Mouse (Mus musculus) T-helper 2 cell (primary cell): ENCODE results near the gene Cul9.
"Not testable (repeated sequence)": the region's sequence is repeated elsewhere in the genome, so short reads cannot be mapped to it uniquely, and the experiment has no call there.

ENCODE experiments used
- in situ Hi-C: fragments of 300-600 bp; cut with MboI, MseI; formaldehyde crosslinking; loops from one replicate; pipeline ENCODE4 v1.15.1; 2025; ENCODE audit warnings: high pct_unique_total_duplicates

The Cul9 gene

GRCm38 (mm10) chr17:46545813-46546564 is at the start of gene Cul9:
Cul9 (minus strand) TSS chr17:46546388.
- in situ Hi-C loops: loop anchor here (10.0 kb wide), 1 partner anchor 61 kb away; the partner anchor contains the start of gene Ttbk1

GRCm38 (mm10) chr17:46595336-46595735 is 49.1 kb upstream of the Cul9 start:
- in situ Hi-C loops: no loop called here

GRCm38 (mm10) chr17:46594606-46595005 is 48.4 kb upstream of the Cul9 start:
- in situ Hi-C loops: no loop called here

DNA sequence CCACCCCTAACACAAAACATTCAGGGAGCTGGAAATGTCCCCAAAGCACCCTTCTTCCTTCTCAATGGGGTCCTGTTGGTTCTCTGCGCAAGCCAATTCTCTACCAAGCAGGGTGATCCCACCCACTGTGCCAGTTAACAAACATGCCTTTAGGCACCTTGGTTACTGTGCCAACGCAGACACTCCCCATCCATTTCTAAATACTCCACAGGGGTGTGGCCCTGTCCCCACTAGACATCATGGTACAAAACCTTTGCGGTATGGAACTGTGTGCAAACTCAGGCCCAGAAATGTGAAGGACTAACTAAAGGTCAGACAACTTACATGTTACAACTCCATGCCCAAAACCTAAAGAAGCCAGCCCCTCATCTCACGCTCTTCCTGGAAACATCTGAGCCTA is 46.9 kb upstream of the Cul9 start:
- in situ Hi-C loops: no loop called here

DNA sequence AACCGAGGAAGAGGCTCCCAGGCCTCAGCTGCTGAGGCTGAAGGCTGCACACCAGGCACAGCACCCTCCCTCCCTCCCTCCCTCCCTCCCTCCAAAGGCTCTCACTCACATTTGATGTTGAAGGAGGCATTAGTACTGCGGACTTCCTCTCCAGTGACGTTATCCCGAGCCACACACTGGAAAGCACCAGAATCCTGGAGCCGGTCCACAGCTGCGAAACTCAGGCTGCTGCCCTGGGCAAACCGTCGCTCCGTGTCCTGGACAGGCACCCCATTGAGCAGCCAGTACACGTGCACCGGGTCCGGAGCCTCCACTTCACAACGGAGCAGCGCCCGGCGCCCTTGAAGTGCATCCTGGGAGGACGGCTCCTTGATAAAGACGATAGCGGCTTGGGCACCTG is 45.2 kb upstream of the Cul9 start:
- in situ Hi-C loops: no loop called here

DNA sequence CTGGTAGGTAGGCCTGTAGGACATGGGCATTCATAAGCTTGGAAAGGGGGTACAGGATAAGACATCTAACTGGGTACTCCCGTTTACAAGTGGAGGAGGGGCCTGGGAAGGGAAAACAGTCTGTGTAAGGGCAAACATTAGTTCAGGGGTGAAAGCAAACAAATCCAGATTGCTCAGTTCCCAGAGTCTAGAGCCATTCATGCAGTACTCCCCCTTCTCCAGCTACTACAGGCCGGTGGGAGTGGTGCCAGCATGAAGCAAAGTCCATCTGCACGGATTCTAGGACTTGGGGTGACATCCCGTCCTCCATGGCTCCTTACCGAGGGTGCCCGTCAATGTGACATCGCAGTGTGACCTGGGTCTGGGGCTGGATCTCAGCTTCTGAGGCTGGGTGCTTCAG is 44.3 kb upstream of the Cul9 start:
- in situ Hi-C loops: no loop called here

DNA sequence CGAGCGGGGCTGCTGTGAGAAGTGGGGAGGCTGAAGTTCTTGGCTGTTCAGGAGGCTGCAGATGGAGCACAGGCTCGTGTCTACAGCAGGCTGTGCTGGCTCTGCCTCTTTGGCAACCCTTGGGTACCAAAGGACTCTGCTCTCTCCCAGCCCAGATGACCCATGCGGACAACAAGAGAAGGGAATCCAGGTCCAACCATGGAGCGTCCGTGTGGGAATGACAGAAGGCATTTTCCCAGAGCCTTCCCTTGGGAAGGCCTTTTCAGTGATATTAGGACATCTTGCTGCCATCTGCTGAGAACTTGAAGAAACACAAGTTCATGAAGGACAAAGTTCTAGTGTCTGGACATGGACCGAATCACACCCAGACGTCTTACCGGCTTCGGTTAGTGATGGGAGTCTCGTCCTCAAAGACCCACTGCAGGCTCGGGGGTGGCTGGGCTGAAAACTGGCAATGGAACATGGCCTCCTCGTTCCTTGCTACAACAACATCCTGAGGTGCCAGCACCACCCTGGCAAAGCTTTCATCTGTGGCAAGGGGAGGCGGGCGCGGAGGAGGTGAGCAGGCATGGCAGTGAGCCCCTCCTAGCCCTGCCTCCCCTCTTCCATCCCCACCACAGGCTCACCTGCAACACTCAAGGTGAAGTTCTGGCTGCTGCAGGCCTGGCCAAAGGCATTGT is 43.6 kb upstream of the Cul9 start:
- in situ Hi-C loops: no loop called here

DNA sequence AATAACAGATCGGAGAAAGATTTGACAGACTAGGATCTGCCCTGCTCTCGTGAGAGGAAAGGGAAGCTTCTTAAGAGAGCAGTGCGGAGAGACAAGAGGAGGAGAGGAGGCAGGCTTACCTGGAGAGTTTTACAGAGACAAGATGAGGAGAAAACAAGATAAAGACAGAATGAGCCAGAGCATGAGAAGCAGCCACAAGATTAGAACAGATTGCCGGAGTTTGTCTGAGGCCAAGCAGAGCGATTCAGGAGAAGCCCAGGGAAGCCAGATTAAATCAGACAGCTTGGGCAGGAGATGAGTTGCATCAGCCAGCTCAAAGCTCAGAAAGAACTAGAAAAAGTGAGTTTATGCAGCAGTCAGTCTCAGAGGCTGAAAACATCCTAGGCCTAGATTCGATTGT is 42.7 kb upstream of the Cul9 start:
- in situ Hi-C loops: no loop called here

DNA sequence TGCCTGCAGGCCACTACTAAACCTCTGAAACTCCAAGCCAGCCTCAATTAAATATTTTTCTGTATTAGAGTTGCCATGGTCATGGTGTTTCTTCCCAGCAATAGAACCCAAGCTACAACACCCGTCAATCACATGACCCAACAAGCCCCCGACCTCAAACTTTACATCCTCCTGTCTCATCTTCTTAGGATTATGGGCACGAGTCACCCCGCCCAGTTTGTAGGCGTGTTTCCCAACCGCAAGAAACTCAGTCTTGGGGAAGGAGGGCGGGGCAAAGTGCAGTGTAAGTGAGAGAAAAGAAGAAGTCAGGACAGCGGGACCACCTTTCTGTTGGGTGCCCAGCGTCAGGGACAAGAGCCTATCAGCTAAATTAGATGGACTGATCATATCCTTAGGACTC is 42.0 kb upstream of the Cul9 start:
- in situ Hi-C loops: no loop called here

DNA sequence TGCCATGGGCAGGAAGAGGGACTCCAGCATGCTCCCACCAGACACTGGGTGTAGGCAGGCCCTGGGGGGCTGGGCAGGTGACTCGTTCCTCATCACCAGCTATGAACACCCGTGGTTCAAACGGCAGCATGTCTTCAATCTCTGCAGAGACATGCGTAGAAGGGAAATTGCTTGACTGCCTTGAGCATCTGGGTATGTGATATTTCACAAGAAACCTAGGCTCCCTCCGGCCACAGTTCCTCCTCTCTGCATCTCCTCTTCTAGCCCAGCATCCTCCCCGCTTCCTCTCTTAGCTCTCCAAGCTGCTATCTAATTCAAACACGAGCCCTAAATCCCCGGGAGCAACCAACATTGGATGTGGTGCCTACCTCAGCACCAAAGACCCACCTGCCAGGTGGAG is 40.1 kb upstream of the Cul9 start:
- in situ Hi-C loops: no loop called here

DNA sequence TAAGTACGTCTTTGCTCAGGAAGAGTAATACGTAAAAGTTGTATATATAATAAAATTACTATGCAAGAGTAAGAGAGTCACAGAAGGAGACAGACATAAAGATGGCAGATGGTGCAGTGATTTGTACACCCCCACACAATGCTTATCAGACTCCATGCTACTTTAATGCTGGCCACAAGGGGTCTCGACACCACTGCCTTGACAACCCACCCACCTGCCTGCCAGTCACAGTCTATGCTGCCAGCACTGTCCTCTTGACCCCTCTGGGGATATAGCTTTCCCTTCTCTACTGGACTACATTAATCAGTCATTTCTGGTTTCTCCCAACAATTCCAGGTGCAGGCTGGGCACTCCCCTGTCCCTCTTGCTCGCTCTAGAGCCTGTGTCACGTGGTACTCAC is 32.5 kb upstream of the Cul9 start:
- in situ Hi-C loops: no loop called here

DNA sequence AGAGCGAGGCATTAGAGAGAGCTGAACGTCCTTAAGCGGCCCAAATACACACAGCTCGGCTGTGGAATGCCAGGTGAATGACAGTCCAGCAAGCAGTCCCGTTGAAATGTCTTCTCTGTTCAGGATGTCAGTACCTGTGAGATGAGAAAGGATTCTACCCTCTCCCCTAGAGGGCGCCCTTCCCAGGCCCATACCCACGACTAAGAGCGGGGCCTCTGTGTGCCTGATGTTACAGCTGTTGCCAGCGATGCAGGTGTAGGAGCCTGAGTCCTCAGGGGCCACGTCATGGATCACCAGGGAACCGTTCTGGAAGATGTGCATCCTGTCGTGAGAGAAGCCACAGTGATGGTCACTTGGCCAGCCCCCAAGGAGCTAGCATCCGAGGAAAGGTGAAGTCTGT is 29.9 kb upstream of the Cul9 start:
- in situ Hi-C loops: no loop called here

DNA sequence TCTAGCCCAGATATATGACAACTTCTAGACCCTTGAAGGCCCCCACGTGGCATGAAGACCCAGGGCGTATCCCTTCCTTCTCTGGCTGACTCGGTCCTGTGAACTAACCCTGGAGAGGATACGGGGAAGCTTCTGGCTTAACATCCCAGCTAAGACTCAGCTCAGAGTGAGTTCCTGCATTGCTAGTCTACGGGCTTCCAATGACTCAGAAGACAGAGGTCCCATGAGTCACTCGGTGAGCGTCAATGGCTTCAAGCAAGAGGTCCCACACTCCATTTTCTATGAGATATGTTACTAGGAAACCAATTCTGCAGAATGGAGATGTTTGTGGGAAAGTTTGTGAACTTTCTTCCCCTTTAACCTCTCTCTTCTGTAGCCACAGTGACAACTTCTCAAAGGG is 28.3 kb upstream of the Cul9 start:
- in situ Hi-C loops: no loop called here

GRCm38 (mm10) chr17:46571005-46571404 is 24.8 kb upstream of the Cul9 start:
- in situ Hi-C loops: no loop called here

DNA sequence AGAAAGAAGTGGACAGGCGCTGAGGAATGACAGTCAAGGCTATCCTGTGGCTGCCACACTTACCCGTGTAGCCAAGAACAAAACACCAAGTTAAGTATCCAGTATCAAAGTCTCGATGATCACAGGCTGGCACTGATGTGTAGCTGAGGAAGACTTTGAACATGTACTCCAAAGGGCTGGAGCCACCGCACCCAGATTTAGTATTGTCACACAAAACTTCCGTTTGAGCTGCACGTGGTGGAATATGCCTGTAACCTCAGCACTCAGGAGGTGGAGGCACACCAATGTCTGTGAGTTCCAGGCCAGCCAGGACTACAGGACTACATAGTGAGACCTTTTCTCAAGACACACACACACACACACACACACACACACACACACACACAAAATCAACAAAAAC is 13.0 kb upstream of the Cul9 start:
- in situ Hi-C loops: no loop called here

DNA sequence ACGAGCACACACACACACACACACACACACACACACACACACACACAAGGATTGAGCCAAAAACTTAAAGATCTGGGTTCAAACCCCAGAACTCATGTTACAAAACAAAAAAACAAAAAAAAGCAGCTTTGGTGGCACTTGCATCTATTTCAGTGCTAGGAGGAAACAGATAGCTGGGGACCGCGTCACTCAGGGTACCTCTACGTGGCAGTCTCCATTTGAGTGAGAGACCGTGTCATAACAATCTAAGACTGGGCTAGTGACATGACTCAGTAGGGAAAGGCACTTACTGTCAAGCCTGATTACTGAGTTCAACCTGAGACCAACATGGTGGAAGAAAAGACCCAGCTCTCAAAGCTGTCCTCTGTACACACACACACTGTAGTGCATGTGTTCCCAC is 12.0 kb upstream of the Cul9 start:
- in situ Hi-C loops: no loop called here

DNA sequence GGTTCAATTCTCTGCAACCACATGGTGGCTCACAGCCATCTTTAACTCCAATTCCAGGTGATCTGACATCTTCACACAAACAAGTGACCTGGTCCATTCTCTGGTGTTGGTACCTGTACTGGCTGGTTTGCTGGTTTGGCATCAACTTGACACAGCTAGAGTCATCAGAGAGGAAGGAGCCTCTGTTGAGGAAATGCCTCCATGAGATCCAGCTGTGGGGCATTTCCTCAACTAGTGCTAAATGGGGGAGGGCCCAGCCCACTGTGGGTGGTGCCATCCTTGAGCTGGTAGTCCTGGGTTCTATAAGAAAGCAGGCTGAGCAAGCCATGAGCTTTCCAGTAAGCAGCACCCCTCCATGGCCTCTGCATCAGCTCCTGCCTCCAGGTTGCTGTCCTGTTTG is 11.1 kb upstream of the Cul9 start:
- in situ Hi-C loops: not testable (repeated sequence)

DNA sequence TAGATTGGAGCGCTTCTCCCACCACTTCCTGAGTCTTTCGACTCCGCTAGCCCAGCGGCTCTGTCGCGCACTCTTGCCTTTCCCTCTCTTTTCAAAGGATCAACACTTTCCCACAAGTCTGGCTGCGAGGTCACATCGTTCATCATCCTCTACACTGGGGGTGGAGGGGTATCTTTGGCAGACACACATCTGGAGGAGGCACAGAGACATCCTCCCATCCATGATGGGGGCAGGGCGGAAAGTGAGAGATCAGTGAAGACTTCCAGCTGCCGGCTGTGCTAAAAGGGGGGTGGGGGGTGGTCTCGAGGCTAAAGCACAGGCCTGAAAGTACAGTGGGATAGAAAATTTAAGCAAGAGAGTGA is 10.4 kb upstream of the Cul9 start:
- in situ Hi-C loops: no loop called here

DNA sequence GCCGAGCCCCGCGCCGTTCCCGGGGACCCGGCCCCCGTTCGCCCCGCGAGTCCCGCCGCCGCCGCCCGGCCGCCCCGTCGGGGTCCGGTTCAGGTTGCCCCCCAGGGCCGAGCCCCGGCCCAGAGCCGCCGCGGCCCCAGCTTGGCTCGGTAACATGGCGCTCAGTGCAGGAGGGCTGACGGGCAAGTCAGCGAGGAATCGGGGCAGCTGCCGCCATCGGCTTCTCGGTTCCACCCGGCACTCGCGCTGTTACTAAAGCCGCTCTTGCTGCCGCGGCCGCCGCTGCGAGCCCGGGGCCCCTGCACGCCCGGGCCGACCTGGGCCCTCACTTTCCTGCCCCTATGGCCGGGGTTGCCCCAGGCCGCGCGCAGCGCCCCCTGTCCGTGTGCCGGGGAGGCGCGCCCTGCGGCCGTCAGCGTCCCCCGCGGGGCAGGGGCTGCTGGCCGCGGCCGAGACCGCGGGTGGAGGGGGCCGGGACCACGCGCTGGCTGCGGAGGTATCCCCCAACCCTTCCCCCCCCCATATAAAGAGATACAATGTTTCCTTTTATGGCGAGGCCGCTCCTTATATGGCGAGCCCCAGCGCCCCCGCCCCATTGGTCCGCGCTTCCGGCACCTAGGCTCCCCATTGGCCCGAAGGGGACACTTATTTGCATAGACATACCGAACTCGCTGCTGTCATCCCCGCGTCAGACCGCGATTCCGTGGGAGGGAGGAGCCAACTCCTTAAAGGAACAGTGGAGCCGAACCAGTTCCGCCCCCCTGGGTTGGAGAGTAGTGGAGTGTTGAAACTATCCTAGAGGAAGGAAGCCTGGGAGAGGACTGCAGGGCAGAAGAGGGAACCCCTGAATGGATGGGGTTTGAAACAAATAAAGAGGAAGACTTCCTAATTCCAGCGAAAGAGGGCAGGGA is 9.7 kb upstream of the Cul9 start, which contains the start of gene Srf:
Gene Srf, minus strand, starts transcription at position 503 of the 911 bp plus-strand sequence.
- in situ Hi-C loops: no loop called here

DNA sequence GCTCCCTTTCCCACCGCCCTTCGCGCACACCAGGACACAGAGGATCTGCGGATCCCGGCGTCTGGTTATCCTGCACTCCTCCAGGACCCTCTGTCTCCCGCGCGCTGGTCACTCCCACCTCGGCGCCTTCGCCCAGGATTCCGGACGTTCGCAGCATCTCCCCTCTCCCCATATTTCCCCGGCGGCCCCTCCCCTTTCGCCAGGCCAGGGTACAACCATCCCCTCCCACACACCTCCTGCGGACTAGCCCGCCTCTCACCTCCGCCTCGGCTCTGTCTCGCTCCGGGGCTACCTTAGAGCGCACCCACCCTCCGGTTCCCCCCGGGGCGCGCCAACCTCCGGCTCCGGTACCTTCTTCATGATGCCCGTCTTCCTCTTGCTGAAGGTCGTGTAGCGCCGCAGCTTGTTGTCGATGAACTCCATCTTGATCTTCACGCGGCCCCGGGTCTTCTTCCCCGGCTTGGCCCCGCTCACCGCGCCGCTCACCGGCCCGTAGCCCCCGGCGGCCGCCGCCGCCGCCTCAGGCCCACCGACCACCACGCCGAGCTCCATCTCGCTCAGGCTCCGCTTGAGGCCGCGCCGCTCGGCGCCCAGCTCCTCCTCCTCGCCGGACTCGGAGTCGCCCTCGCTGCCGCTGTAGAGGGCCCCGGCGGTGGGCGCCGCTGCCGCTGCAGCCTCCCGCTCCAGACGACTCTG is 8.9 kb upstream of the Cul9 start:
- in situ Hi-C loops: no loop called here

- in situ Hi-C loops: no loop called here
Observed at GRCm38 (mm10) chr17:46554646-46554976, 8.4 kb upstream of the Cul9 start.

DNA sequence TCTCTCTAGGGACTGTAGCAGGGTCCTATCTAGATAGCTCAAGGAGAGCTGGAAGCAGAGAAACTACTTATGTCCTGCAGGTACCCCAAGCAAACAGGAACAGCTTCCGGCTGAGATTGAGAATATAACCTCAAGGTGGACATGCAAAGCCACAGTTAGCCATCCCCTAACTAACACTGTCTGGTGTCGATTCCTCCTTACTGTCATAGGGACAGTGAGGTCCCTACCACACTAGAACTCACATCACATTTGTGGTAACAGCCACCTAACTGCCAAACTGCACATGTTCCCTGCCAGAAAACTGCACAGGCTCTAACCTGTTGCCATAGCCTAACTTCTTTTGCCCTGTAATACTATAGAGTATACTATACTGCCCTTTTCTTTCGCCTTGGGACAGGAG is 7.7 kb upstream of the Cul9 start:
- in situ Hi-C loops: no loop called here
